Mouse (Mus musculus): ENCODE measurements around the gene Rbm4b.
"Not testable (repeated sequence)": the region's sequence is repeated elsewhere in the genome, so short reads cannot be mapped to it uniquely, and the experiment has no call there.

Rbm4b gene

DNA sequence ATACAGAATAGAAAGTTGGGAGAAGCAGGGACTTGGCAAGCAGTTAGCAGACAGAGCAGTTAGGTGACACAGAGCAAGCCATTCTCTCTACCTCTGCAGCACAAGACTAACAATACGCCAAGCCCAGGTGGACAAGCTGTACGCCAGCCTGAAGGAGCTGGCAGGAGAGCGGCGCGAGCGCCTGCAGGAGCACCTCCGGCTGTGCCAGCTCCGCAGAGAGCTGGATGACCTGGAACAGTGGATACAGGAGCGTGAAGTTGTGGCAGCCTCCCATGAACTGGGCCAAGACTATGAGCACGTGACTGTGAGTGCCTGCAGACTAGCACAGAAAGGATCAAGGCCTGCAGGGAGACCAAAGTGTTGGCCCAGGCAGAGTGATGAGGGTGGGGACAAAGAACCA, 10.6 kb upstream of the Rbm4b start:
- no peak for DNase-seq

- no peak for DNase-seq
Observed at GRCm38 (mm10) chr19:4746611-4747010, 9.7 kb upstream of the Rbm4b start.

DNA sequence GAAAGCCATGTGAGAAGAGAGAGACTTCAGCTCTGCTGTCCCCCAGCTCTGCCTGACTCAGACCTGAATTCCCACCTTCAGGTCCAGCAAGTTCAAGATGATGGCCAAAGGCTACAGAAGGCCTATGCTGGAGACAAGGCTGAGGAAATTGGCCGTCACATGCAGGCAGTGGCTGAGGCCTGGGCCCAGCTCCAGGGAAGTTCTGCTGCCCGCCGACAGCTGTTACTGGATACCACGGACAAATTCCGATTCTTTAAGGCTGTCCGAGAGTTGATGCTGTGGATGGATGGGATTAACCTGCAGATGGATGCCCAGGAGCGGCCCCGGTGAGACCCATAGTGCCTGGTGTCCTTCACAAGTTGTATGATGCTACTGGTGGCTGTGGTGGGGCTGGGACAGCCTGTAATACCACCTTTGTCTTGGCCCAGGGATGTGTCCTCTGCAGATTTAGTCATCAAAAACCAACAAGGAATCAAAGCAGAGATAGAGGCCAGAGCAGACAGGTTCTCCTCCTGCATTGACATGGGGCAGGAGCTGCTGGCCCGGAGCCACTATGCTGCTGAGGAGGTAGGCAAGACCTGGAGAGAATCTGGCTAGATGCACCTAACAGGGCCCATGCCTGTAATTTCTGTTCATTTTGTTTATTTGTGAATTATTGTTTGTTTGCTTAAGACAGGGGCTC, 8.5 kb upstream of the Rbm4b start:
- DNase-seq: no peak

DNA sequence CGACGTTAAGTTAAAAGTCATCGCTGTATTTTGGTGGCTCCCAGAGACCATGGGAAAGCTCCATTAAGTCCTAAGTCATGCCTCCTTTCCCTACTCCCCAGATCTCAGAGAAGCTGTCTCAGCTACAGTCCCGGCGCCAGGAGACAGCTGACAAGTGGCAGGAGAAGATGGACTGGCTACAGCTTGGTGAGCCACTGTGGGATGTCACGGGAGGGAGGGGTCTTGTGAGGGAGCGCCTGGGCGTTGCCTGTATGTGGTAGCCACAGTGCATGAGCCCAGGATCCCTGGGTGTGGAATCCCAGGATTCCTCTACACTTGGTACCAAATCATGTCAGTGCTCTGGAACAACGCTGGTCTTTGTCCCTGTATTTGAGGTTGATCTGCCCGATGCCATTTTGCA, 7.8 kb upstream of the Rbm4b start:
- DNase-seq: no peak

DNA sequence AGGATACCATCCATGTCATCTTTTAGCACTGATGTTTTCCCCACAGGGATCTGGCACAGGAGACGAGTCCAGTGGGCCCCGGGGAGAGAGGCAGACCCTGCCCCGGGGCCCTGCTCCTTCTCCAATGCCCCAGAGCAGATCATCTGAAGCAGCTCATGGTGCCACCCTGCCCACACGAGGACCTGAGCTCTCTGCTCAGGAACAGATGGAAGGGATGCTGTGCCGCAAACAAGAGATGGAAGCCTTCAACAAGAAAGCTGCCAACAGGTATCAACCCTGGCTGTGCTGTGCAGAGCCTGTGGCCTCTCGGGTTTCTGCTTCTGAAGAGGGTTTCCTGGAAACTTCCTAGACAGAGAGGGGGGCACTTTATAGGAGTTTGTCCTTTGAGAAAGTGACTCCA, 6.3 kb upstream of the Rbm4b start:
- no peak for DNase-seq

GRCm38 (mm10) chr19:4755565-4756192, 618 bp upstream of the Rbm4b start:
- peak; percentile 95 for DNase-seq

DNA sequence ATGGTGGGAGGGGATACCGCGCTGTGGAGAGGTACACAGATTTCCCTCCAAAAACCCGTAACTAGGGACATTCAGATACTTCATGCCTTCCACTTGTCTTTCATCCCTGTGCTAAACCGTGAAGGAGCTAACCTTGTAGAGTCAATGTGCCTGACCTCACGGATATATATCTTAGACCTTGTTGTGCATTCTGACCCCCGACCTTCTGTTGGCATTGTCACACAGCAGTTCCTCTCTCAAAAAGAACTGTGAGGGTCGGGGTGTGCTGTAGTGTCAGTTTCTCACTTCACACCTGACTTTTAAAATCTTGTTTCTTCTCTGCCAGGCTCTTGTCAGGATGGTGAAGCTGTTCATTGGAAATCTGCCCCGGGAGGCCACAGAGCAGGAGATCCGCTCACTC, 624 bp downstream of the Rbm4b start:
- no peak for DNase-seq

- DNase-seq: not testable (repeated sequence)
Observed at GRCm38 (mm10) chr19:4760544-4760943, 4.2 kb downstream of the Rbm4b start.

- DNase-seq: no peak
Observed at GRCm38 (mm10) chr19:4762876-4763275, 6.6 kb downstream of the Rbm4b start.

GRCm38 (mm10) chr19:4767507-4768148, 11.3 kb downstream of the Rbm4b start:
- no peak for DNase-seq

DNA sequence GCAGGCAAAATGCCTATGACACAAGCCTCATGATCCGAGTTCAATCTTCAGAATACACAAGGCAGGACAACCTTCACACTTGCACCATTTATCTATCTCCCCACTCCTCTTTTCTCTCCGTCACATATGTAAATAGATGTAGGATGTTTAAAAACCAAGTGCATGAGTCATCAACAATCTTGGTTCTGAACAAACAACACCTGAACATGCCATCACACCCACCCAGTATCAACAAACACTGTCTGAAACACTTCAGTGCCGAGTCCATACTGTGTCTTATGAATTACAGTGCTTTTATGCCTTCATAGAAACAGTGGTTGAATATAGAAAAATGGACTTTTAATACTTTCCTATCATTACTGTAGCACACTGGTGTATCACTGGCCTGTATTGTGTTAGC, 16.5 kb downstream of the Rbm4b start:
- DNase-seq: no peak

GRCm38 (mm10) chr19:4782891-4783290, 26.6 kb downstream of the Rbm4b start:
- no peak for DNase-seq

DNA sequence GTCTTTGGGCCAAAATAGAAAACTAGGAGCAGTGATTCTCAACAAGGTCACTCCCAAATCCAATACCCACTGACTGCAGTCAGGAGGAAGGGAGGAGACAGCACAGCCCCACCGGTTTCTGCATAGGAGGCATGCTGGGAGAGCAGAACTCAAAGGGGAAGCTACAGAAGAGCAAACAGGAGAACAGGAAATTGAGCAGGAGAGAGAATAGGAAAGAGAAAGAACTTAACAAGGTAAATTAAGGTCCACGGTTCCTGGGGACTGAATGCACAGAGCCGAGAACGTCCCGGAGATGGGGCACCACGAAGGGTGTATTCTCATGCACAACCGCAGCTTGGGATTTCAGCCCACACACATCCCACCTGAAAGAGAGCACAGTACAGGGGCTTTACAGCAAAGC, 28.9 kb downstream of the Rbm4b start:
- DNase-seq: no peak

DNA sequence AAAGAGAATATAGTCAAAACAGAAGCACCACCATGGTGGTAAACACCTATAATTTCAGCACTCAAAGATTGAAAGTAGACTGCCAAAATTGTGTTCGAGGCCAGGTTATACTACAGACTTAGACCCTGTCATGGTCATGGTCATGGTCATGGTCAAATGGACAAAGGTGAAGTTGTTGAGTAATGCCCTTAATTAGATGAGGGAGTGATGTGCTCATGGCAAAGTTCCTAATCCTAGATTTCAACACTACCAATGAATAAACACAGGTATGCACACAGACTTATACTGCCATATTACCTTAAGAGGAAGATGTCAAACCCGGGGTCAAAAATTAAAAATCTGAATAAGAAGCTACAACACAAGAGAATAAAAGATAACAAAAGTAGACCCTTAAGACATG, 30.0 kb downstream of the Rbm4b start:
- no peak for DNase-seq

DNA sequence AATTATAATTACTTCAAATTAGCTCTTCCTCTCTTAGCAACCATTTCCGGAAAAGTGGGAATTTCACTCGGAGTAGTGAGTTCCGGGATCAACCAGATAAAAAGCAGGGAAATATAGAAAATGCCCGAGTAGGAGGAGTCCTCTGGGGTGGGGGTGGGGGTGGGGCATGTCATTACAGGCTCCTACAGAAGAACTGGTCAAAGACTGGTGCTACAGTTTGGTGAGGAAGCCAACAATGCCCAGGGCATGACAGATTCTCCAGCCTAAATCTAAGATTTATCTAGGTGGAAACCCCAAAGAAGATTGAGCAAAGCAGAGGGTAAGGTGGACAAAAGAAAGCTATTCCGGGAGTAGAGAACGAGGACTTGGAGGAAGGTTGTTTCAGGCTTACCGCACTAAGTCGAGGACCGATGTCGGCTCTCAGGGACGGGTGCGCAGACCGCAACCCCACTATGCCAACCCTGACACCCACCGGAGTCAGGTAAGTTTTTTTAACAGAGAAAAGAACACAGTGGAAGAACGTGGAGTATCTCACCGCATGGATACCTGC, 37.1 kb downstream of the Rbm4b start:
- no peak for DNase-seq

DNA sequence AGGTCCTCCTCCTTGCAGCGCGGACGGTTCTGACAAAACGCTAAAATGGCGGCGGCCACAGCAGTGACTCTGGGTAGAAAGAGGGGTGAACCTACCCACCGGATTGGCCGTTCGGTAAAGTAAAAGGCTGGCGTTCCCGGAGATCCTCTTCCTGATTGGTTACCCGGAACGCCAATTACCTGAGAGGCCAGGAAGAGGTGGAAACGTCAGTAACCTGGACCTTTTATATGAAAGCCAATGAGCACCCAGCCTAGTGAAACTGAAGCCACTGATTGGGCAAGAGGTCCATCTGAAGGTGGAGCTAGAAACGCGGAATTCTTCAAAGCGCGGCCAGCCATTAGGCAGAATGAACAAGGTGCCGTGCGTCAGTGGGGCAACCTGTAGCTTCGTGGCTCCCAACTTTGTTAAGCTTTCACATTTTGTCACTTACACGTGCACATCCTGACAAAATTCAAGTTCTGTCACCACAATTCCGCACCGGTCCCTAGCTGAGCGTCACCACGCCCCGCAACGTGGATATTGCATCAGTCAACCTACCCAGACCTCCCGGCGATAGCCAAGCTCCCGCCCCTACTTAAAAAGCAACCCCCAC, 37.6 kb downstream of the Rbm4b start, which contains the start of gene Rbm4:
Rbm4 (minus strand) TSS at position 71 of the 592 bp plus-strand sequence.
- DNase-seq: peak; percentile 94

GRCm38 (mm10) chr19:4795929-4796328, 39.6 kb downstream of the Rbm4b start:
- no peak for DNase-seq

- DNase-seq: no peak
Observed at GRCm38 (mm10) chr19:4797846-4798245, 41.5 kb downstream of the Rbm4b start.

- no peak for DNase-seq
Observed at GRCm38 (mm10) chr19:4799083-4799482, 42.8 kb downstream of the Rbm4b start.

DNA sequence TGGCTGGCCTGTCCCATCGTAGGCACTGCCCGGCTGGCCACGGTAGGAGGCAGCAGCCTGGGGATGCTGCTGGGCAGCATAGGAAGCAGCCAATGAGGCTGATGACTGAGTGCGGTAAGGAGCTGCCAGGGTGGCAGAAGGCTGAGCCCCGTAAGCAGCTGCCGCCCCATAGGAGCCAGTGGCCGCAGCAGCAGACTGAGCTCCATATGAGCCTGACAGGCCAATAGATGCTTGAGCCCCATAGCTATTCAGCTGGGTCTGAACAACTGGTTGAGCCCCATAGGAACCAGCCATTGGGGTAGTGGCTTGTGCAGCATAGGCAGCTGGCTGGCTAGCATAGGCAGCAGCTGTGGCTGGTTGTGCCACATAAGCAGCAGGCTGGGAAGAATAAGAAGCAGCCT, 46.4 kb downstream of the Rbm4b start:
- DNase-seq: no peak

DNA sequence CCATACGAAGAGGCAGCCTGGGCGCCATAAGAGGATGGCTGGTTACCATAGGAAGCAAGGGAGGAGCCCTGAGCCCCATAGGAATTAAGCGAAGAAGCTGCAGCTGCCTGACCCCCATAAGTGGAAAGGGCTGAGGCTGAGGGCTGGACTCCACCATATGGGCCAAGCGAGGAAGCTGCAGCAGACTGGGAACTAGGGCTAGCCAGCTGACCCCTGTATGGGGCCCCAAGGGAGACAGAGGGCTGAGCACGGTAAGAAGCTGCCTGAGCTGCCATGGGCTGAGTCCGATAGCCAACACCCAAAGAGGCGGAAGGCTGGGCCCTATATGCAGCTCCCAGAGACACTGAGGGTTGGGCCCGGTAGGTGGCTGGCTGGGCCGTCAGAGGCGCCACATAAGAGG, 47.0 kb downstream of the Rbm4b start:
- DNase-seq: no peak

- DNase-seq: no peak
Observed at GRCm38 (mm10) chr19:4810309-4810708, 54.0 kb downstream of the Rbm4b start.

DNA sequence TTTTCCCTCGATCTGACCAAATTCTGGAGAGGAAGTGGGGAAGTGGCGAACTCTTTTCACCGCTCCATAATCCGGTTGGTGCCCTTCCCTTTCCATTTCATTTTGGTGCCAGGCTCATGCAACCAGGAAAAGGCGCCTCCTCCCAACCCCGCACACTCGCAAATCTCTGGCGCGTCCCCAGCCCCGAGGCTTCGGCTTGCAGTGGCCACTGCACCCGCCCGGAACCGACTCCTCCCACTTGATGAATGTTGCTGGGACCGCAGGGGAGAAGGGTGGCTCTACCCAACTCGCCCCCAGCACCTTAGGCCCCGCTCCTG, 54.4 kb downstream of the Rbm4b start:
- no peak for DNase-seq

Data from thymus, postnatal 4 days (tissue).